Mouse (Mus musculus) forebrain, postnatal 0 days (tissue): ENCODE measurements around the gene Zan. TPM values are rescaled to one million over a fixed set of nuclear protein-coding genes. Genes with fewer than 3 reads are reported as not detected.

Experiments used
- ATAC-seq: fragments of 200-750 bp; cut with Nextera tagmentation; 2 replicates; pipeline ENCODE4 v1.8.0; 2017; ENCODE audit warnings: mild to moderate bottlenecking, moderate library complexity
- DNase-seq: peaks from one replicate; pipeline ENCODE4 v3.0.0-alpha.2; 2015
- H3K27ac ChIP-seq: fragments of 300-500 bp; sonication (generic); 2 replicates; pipeline ENCODE4 v1.5.1; 2014; ENCODE audit warnings: low read depth, mild to moderate bottlenecking, antibody characterized with exemption, low read length, moderate library complexity, mixed read lengths
- H3K27me3 ChIP-seq: fragments of 300-500 bp; sonication (generic); 2 replicates; pipeline ENCODE4 v1.6.1; 2014; ENCODE audit warnings: mild to moderate bottlenecking, low read length, mixed read lengths; ENCODE audit not compliant: insufficient read depth
- H3K36me3 ChIP-seq: fragments of 300-500 bp; sonication (generic); 2 replicates; pipeline ENCODE4 v1.6.1; 2014; ENCODE audit warnings: mild to moderate bottlenecking, moderate library complexity; ENCODE audit not compliant: insufficient read depth
- H3K4me1 ChIP-seq: fragments of 300-500 bp; sonication (generic); 2 replicates; pipeline ENCODE4 v1.6.1; 2014; ENCODE audit warnings: antibody characterized with exemption; ENCODE audit not compliant: insufficient read depth
- H3K4me2 ChIP-seq: fragments of 300-500 bp; sonication (generic); 2 replicates; pipeline ENCODE4 v1.6.1; 2014; ENCODE audit warnings: low read depth, mild to moderate bottlenecking, moderate library complexity
- H3K4me3 ChIP-seq: fragments of 300-500 bp; sonication (generic); 2 replicates; pipeline ENCODE4 v1.5.1; 2014; ENCODE audit warnings: low read depth, low read length, mixed read lengths
- H3K9ac ChIP-seq: fragments of 300-500 bp; sonication (generic); 2 replicates; pipeline ENCODE4 v1.6.1; 2014; ENCODE audit warnings: mild to moderate bottlenecking
- H3K9me3 ChIP-seq: fragments of 300-500 bp; sonication (generic); 2 replicates; pipeline ENCODE4 v1.6.1; 2016; ENCODE audit warnings: low read length
- CTCF ChIP-seq: sonication (generic); IDR thresholded peaks from 2 replicates; pipeline ENCODE4 v1.5.1; 2016; ENCODE audit warnings: antibody characterized with exemption, control low read depth, low read depth
- WGBS: fragments of 180-500 bp; shearing (Covaris S2); extraction: QIAGEN DNeasy Blood & Tissue Kit; methylation state at CpG from one replicate; pipeline ENCODE4 v1.1.7; 2014; 5-methylcytosine and 5-hydroxymethylcytosine counted together
- polyA plus RNA-seq: library from polyadenylated mRNA; unstranded; fragments of >200 nt; fragmentation: Nextera tagmentation; extraction: Ambion mirVana; gene quantifications from 2 replicates; pipeline ENCODE4 v1.2.1, GENCODE M21; 2015
- total RNA-seq: library from RNA; depleted of rRNA; stranded (reverse); fragments of >200 nt; gene quantifications from 2 replicates; pipeline ENCODE4 v1.2.3, GENCODE M21; 2014

The Zan gene
- total and polyA plus RNA-seq, 2 experiments from 2014 or later: 0.08 to 0.62 TPM

DNA sequence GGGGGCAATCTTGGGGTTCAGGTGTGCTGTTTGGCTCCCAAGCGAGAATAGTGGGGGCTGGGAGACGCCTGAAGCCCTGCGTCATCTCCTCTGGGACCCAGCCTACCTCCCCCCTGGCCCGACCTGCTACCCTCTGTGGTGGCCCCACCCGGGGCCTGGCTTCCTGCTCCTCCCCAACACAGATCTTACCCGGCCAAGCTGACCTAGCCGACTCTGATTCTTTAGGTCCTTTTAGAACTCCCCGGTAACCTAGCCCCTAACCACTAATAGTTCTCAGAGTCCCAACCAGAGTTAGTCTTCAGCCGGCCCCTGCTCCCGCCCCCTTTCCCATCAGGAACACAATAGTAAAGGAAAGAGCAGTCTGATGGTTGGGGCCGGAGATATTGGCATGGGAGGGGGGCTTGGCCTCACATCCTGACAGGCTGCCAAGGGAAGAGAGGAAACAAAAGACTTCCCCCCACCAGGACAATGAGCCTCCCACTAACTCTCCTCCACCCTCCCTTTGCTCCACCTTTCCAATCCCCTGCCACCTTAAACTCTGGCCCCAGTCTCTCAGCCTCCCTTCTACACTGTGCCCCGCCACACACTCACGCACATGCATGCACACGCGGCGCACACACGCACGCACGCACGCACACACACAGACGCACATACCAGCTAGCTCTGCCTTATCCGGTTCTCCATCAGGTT is 137.4 kb downstream of the Zan start:
- Histone ChIP-seq H3K36me3 (no peaks in the 10 kb centered on the region), H3K9ac (peak overlapping the region; percentile 56), H3K4me2 (peak overlapping the region; percentile 78), H3K4me1 (0 out of 2 replicates have a peak, but pooled peaks cover 12% of the 10 kb centered on the region), H3K9me3 (no peaks in the 10 kb centered on the region), H3K27me3 (no peaks in the 10 kb centered on the region), H3K4me3 (peak overlapping the region; percentile 43), H3K27ac (peak overlapping the region; percentile 77)
- no peak for TF ChIP-seq CTCF
- peak; percentile 75 for DNase-seq
- peak; percentile 72 for ATAC-seq
- 5% methylated on average over 22 of the region's 22 CpGs for WGBS

DNA sequence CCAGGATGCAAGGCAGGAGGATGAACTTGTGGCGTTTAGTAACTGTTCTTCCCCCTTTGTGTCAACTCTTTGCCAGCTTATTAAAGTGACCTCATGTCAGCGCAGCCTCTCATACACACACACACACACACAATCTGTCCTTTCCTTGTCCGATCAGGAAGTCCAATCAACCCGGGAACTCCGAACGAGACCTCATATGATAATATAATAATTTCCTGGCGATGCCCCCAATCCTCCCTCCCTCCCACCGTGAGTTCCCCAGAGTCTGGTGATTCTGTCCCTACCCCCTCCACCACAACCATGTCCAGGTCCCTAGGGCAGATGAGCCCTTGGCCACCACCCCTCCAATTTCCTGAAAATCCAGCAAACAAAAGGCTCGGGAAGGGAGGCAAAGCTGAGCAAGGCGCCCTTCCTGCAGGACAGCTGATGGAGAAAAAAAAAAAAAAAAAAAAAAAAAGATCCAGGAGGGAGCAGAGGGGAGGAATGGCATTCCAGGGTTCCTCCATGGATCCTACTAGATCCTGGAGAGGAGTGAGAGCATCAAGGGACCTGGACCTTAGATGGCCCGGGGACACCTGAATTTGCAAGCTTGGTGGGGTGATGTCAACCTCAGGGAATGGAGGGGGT is 138.1 kb downstream of the Zan start:
- Histone ChIP-seq H3K27ac (peak overlapping the region; percentile 77), H3K9me3 (no peaks in the 10 kb centered on the region), H3K4me3 (peak overlapping the region; percentile 43), H3K9ac (peak overlapping the region; percentile 56), H3K4me2 (peak overlapping the region; percentile 78), H3K4me1 (0 out of 2 replicates have a peak, but pooled peaks cover 12% of the 10 kb centered on the region), H3K36me3 (no peaks in the 10 kb centered on the region), H3K27me3 (no peaks in the 10 kb centered on the region)
- no peak for TF ChIP-seq CTCF
- ATAC-seq: peak; percentile 8
- no peak for DNase-seq
- WGBS: 4% methylated on average over 11 of the region's 11 CpGs

DNA sequence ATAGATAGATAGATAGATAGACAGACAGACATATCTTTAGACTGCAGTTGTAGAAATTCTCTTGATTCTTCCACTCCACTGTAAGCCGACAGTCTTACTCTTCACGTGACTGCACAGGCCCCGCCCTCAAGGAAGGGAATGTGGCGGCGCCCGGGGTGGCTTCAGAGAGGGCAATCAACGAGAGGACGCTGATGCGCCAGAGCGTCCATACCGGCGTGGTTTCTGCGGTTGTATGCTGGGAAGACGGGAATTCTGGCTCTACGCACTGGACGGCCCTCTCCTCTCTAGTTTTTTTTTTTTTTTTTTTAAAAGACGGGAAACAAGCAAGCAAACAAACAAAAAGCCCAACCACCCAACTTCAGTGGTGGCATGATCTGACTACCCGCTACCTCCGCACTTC is 138.6 kb downstream of the Zan start:
- Histone ChIP-seq H3K36me3 (no peaks in the 10 kb centered on the region), H3K4me2 (peak overlapping the region; percentile 78), H3K9ac (peak overlapping the region; percentile 56), H3K4me3 (peak overlapping the region; percentile 43), H3K4me1 (0 out of 2 replicates have a peak, but pooled peaks cover 12% of the 10 kb centered on the region), H3K9me3 (no peaks in the 10 kb centered on the region), H3K27me3 (no peaks in the 10 kb centered on the region), H3K27ac (peak overlapping the region; percentile 77)
- DNase-seq (peak; percentile 94), ATAC-seq (peak; percentile 88)
- no peak for TF ChIP-seq CTCF
- under 1% methylated on average over 19 of the region's 19 CpGs for WGBS

DNA sequence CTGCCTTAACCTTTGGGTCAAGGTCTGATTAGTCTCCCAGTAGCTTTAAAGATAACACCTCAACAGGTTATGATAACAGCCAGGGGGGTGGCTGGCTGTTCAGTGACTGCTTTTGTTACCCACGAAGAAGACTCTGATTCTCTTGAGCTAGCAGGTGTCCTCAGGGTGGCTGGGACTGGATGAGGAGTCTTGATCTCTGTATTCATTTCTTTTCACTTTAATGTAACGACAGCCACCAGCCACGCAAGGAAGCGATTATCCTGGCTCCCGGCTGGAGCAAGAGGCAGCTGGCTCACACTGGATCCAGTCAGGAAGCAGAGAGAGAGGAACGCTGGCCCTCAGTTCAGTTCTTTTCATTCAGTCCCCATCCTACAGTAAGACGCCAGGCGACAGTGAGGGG is 139.7 kb downstream of the Zan start:
- Histone ChIP-seq H3K4me3 (no peak overlapping the region), H3K4me2 (0 out of 2 replicates have a peak overlapping the region, but pooled peaks have one; percentile 78), H3K9me3 (no peaks in the 10 kb centered on the region), H3K9ac (no peak overlapping the region), H3K4me1 (0 out of 2 replicates have a peak, but pooled peaks cover 19% of the 10 kb centered on the region), H3K36me3 (no peaks in the 10 kb centered on the region), H3K27ac (no peak overlapping the region), H3K27me3 (no peaks in the 10 kb centered on the region)
- no peak for TF ChIP-seq CTCF
- WGBS: 43% methylated on average over 8 of the region's 8 CpGs
- ATAC-seq: no peak
- DNase-seq: no peak

DNA sequence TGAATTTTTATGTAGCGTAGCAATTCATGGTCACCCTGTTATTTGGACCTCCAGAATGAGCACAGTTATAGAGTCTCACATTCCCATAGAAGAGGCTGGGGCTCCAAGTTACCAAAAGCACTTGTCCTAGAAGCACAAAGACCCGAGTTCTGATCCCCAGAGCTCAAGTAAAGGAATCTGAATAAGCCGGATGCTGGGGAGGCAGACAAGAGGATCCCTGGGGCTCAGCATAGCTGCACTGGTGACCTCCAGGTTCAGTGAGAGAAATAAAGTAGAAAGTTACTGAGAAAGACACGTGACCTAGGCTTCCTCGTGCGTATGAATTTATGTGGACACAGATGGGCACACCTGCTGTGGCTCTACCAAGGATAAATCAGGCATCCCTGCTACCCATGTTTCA is 141.8 kb downstream of the Zan start:
- no peak overlapping the region for H3K4me2 ChIP-seq
- no peak for TF ChIP-seq CTCF
- WGBS: 73% methylated on average over 6 of the region's 6 CpGs
- no peaks in the 10 kb centered on the region for H3K36me3 ChIP-seq
- 0 out of 2 replicates have a peak, but pooled peaks cover 17% of the 10 kb centered on the region for H3K4me1 ChIP-seq
- H3K9me3 ChIP-seq: no peaks in the 10 kb centered on the region
- H3K9ac ChIP-seq: no peak overlapping the region
- no peak overlapping the region for H3K4me3 ChIP-seq
- ATAC-seq (no peak), DNase-seq (no peak)
- H3K27me3 ChIP-seq: no peaks in the 10 kb centered on the region
- H3K27ac ChIP-seq: no peak overlapping the region

DNA sequence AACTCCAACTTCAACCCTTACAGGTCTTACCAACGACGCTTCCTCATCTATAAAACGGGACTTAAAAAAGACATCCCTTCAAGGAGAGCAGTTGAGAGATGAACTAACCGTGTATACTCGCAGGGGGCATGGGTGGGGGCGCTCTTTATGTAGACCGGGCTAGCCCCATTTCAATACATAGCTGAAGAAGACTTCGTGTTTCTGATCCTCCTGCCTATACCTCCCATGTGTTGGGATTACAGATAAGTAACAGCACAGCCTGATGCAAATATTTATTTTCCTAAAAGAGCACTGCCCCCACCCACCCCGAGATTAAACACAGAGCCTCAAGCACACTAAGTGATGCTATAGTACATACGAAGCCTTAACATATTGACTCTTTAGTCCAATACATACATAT is 142.5 kb downstream of the Zan start:
- ATAC-seq: no peak

More for the DNA sequence above, 142.5 kb downstream of the Zan start:
- Histone ChIP-seq H3K9ac (no peak overlapping the region), H3K36me3 (no peaks in the 10 kb centered on the region), H3K27ac (no peak overlapping the region), H3K4me3 (no peak overlapping the region), H3K9me3 (no peaks in the 10 kb centered on the region), H3K4me2 (no peak overlapping the region), H3K27me3 (no peaks in the 10 kb centered on the region), H3K4me1 (0 out of 2 replicates have a peak, but pooled peaks cover 12% of the 10 kb centered on the region)
- no peak for TF ChIP-seq CTCF
- no peak for DNase-seq
- 68% methylated on average over 10 of the region's 10 CpGs for WGBS
